Mouse (Mus musculus): ENCODE measurements around the gene Slc31a2. TPM values are rescaled to one million over a fixed set of nuclear protein-coding genes. Genes with fewer than 3 reads are reported as not detected.

Slc31a2 gene
- total RNA-seq, 2 experiments from 2014 or later, result 8.0 to 8.4 TPM

GRCm38 (mm10) chr4:62285576-62285975 is 23.2 kb downstream of the Slc31a2 start:
- H3K4me3 ChIP-seq, result peak overlapping the region; percentile 96; the same call in 1 of the 2 replicates

GRCm38 (mm10) chr4:62286257-62286991 is 24.1 kb downstream of the Slc31a2 start:
- Histone ChIP-seq H3K27ac (peak overlapping the region; percentile 69), H3K4me3 (peak overlapping the region; percentile 96)
- TF ChIP-seq CTCF (IDR thresholded peaks at IDR 0.05), result no peak; the same call in 1 of the 2 replicates
- intact Hi-C loops (cut with DNase I), result loop anchor here (5.0 kb wide), 1 partner anchor 79 kb away; no protein-coding TSS in a partner anchor
- peak; percentile 82 to 84 for DNase-seq (ENCODE audit: extremely low spot score in 1 of 2, low spot score in 2 of 2)

More at GRCm38 (mm10) chr4:62285576-62285975, 23.2 kb downstream of the Slc31a2 start:
- peak overlapping the region; percentile 69; the same call in 1 of the 2 replicates for H3K27ac ChIP-seq
- TF ChIP-seq CTCF (IDR thresholded peaks at IDR 0.05), result no peak
- peak in 1 of 2 experiments; percentile 6 for DNase-seq (ENCODE audit: extremely low spot score in 1 of 2, low spot score in 2 of 2)
- intact Hi-C loops (cut with DNase I), result loop anchor here (5.0 kb wide), 1 partner anchor 78 kb away; no protein-coding TSS in a partner anchor

GRCm38 (mm10) chr4:62286992-62287900 is 24.9 kb downstream of the Slc31a2 start:
- peak overlapping the region; percentile 96 for H3K4me3 ChIP-seq
- intact Hi-C loops (cut with DNase I), result loop anchor here (5.0 kb wide), 1 partner anchor 80 kb away; no protein-coding TSS in a partner anchor
- peak in 1 of 2 experiments; percentile 11 for DNase-seq (ENCODE audit: extremely low spot score in 1 of 2, low spot score in 2 of 2)
- TF ChIP-seq CTCF (IDR thresholded peaks at IDR 0.05), result no peak
- peak overlapping the region; percentile 64 for H3K27ac ChIP-seq

- H3K27ac ChIP-seq, result no peak overlapping the region
- no peak overlapping the region for H3K4me3 ChIP-seq
- no peak for DNase-seq (ENCODE audit: extremely low spot score in 1 of 2, low spot score in 2 of 2)
- intact Hi-C loops (cut with DNase I), result loop anchor here (5.0 kb wide), 1 partner anchor 82 kb away; no protein-coding TSS in a partner anchor
- no peak for TF ChIP-seq CTCF (IDR thresholded peaks at IDR 0.05)
Observed at GRCm38 (mm10) chr4:62289226-62289625, 26.9 kb downstream of the Slc31a2 start.

- intact Hi-C loops (cut with DNase I), result no loop called here
- DNase-seq (ENCODE audit: extremely low spot score in 1 of 2, low spot score in 2 of 2), result peak in 1 of 2 experiments; percentile 6
- TF ChIP-seq CTCF (IDR thresholded peaks at IDR 0.05), result no peak
Observed at GRCm38 (mm10) chr4:62290816-62291505, 28.6 kb downstream of the Slc31a2 start.

GRCm38 (mm10) chr4:62292461-62293180 is 30.3 kb downstream of the Slc31a2 start:
- intact Hi-C loops (cut with DNase I), result no loop called here
- Histone ChIP-seq H3K4me3 (no peak overlapping the region), H3K27ac (no peak overlapping the region)
- TF ChIP-seq CTCF (IDR thresholded peaks at IDR 0.05), result no peak
- DNase-seq (ENCODE audit: extremely low spot score in 1 of 2, low spot score in 2 of 2), result peak in 1 of 2 experiments; percentile 6

More at GRCm38 (mm10) chr4:62290816-62291505, 28.6 kb downstream of the Slc31a2 start:
- Histone ChIP-seq H3K27ac (no peak overlapping the region), H3K4me3 (no peak overlapping the region)

- H3K4me3 ChIP-seq, result no peak overlapping the region
- peak in 1 of 2 experiments; percentile 26 for DNase-seq (ENCODE audit: extremely low spot score in 1 of 2, low spot score in 2 of 2)
- TF ChIP-seq CTCF (IDR thresholded peaks at IDR 0.05), result no peak
- intact Hi-C loops (cut with DNase I), result no loop called here
- peak overlapping the region; percentile 32; the same call in 1 of the 2 replicates for H3K27ac ChIP-seq
Observed at GRCm38 (mm10) chr4:62293219-62293861, 31.0 kb downstream of the Slc31a2 start.

- no peak overlapping the region for H3K4me3 ChIP-seq
- TF ChIP-seq CTCF (IDR thresholded peaks at IDR 0.05), result no peak
- H3K27ac ChIP-seq, result no peak overlapping the region
- no peak for DNase-seq (ENCODE audit: extremely low spot score in 1 of 2, low spot score in 2 of 2)
- intact Hi-C loops (cut with DNase I), result no loop called here
Observed at GRCm38 (mm10) chr4:62294741-62295140, 32.4 kb downstream of the Slc31a2 start.

GRCm38 (mm10) chr4:62297280-62298130 is 35.1 kb downstream of the Slc31a2 start:
- no peak for DNase-seq (ENCODE audit: extremely low spot score in 1 of 2, low spot score in 2 of 2)
- no peak overlapping the region for H3K27ac ChIP-seq
- H3K4me3 ChIP-seq, result no peak overlapping the region
- intact Hi-C loops (cut with DNase I), result no loop called here
- no peak for TF ChIP-seq CTCF (IDR thresholded peaks at IDR 0.05)

Measured in left cerebral cortex, adult 2 months (tissue).